Mouse (Mus musculus) forebrain, postnatal 0 days (tissue): ENCODE results near the gene D630039A03Rik. TPM values are rescaled to one million over a fixed set of nuclear protein-coding genes. Genes with fewer than 3 reads are reported as not detected.

ENCODE experiments used
- ATAC-seq: fragments of 200-750 bp; cut with Nextera tagmentation; 2 replicates; pipeline ENCODE4 v1.8.0; 2017; ENCODE audit warnings: mild to moderate bottlenecking, moderate library complexity
- DNase-seq: peaks from one replicate; pipeline ENCODE4 v3.0.0-alpha.2; 2015
- H3K27ac ChIP-seq: fragments of 300-500 bp; sonication (generic); 2 replicates; pipeline ENCODE4 v1.5.1; 2014; ENCODE audit warnings: low read depth, mild to moderate bottlenecking, antibody characterized with exemption, low read length, moderate library complexity, mixed read lengths
- H3K27me3 ChIP-seq: fragments of 300-500 bp; sonication (generic); 2 replicates; pipeline ENCODE4 v1.6.1; 2014; ENCODE audit warnings: mild to moderate bottlenecking, low read length, mixed read lengths; ENCODE audit not compliant: insufficient read depth
- H3K36me3 ChIP-seq: fragments of 300-500 bp; sonication (generic); 2 replicates; pipeline ENCODE4 v1.6.1; 2014; ENCODE audit warnings: mild to moderate bottlenecking, moderate library complexity; ENCODE audit not compliant: insufficient read depth
- H3K4me1 ChIP-seq: fragments of 300-500 bp; sonication (generic); 2 replicates; pipeline ENCODE4 v1.6.1; 2014; ENCODE audit warnings: antibody characterized with exemption; ENCODE audit not compliant: insufficient read depth
- H3K4me2 ChIP-seq: fragments of 300-500 bp; sonication (generic); 2 replicates; pipeline ENCODE4 v1.6.1; 2014; ENCODE audit warnings: low read depth, mild to moderate bottlenecking, moderate library complexity
- H3K4me3 ChIP-seq: fragments of 300-500 bp; sonication (generic); 2 replicates; pipeline ENCODE4 v1.5.1; 2014; ENCODE audit warnings: low read depth, low read length, mixed read lengths
- H3K9ac ChIP-seq: fragments of 300-500 bp; sonication (generic); 2 replicates; pipeline ENCODE4 v1.6.1; 2014; ENCODE audit warnings: mild to moderate bottlenecking
- H3K9me3 ChIP-seq: fragments of 300-500 bp; sonication (generic); 2 replicates; pipeline ENCODE4 v1.6.1; 2016; ENCODE audit warnings: low read length
- CTCF ChIP-seq: sonication (generic); IDR thresholded peaks from 2 replicates; pipeline ENCODE4 v1.5.1; 2016; ENCODE audit warnings: antibody characterized with exemption, control low read depth, low read depth
- WGBS: fragments of 180-500 bp; shearing (Covaris S2); extraction: QIAGEN DNeasy Blood & Tissue Kit; methylation state at CpG from one replicate; pipeline ENCODE4 v1.1.7; 2014; 5-methylcytosine and 5-hydroxymethylcytosine counted together
- polyA plus RNA-seq: library from polyadenylated mRNA; unstranded; fragments of >200 nt; fragmentation: Nextera tagmentation; extraction: Ambion mirVana; gene quantifications from 2 replicates; pipeline ENCODE4 v1.2.1, GENCODE M21; 2015
- total RNA-seq: library from RNA; depleted of rRNA; stranded (reverse); fragments of >200 nt; gene quantifications from 2 replicates; pipeline ENCODE4 v1.2.3, GENCODE M21; 2014

The D630039A03Rik gene
- total and polyA plus RNA-seq, 2 experiments from 2014 or later = 0.29 TPM; not detected in 1

DNA sequence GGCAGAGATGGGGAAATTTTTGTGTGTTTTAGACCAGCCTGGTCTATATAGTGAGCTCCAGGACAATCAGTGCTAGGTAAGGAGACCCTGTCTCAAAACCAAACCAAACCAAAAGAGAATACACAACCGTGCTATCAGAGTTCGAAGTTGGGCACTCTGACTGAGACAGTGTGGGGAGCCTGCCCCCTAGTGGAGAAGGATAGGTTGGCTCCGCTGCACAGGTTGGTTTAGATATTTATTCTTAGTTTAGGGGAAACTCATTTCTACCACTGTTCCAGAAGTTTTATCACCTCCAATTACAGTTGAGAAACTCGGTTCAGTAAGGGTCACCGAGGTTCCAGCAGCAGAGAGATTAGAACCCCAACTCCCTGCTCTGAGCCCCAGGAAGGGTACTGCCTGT is 11.9 kb downstream of the D630039A03Rik start:
- no peaks in the 10 kb centered on the region for H3K9me3 ChIP-seq
- DNase-seq (peak; percentile 79), ATAC-seq (peak; percentile 68)
- no peak overlapping the region for H3K4me2 ChIP-seq
- no peak overlapping the region for H3K4me3 ChIP-seq
- no peaks in the 10 kb centered on the region for H3K36me3 ChIP-seq
- H3K9ac ChIP-seq = no peak overlapping the region
- WGBS = 8% methylated on average over 5 of the region's 5 CpGs
- H3K4me1 ChIP-seq = no peaks in the 10 kb centered on the region
- no peaks in the 10 kb centered on the region; the same call in 1 of the 2 replicates for H3K27me3 ChIP-seq
- H3K27ac ChIP-seq = no peak overlapping the region
- TF ChIP-seq CTCF = peak; percentile 92

DNA sequence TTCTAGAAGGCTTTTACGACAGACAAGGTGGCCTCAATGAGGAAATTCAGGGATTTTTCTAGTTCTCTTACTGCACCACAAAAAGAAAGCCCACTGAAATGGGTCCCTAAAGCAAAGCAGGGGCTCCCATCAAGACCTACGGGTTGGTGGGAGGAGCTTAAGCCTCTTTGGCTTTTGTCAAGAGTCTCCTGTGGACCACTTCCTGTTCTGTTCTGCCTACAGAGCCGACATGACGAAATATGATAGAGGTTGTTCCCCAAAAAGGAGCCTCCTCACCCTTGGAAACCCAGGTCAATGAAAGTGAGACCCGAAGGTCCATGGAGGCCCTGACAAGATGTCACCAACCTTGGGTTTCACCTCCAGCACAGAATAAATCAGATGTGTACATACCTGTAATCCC is 13.5 kb downstream of the D630039A03Rik start:
- no peaks in the 10 kb centered on the region for H3K36me3 ChIP-seq

DNA sequence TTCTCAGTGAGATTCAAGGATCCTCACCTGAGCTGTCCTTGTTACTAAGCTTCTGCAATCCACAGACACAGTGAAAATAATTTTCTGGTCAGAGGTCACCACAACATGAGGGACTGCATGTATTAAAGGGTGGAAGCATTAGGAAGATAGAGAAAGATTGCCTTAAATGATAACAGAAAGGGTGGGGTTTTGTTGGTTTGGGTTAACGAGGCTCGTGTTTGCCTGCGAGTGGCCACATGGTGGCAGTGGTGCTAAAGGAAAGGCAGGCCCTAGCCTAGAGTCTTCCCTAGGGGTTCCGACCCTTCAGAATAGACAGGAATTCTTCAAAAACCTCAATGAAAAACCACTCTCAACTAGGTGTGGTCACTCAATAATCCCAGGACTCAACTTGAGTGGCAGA is 14.9 kb downstream of the D630039A03Rik start:
- Histone ChIP-seq H3K27me3 (no peaks in the 10 kb centered on the region), H3K4me3 (no peak overlapping the region), H3K36me3 (no peaks in the 10 kb centered on the region), H3K27ac (no peak overlapping the region), H3K9ac (no peak overlapping the region), H3K9me3 (no peaks in the 10 kb centered on the region), H3K4me2 (no peak overlapping the region), H3K4me1 (no peaks in the 10 kb centered on the region)
- 5% methylated on average over 4 of the region's 4 CpGs for WGBS
- peak; percentile 83 for TF ChIP-seq CTCF
- peak; percentile 64 for DNase-seq
- ATAC-seq = peak; percentile 64

More for the DNA sequence above, 13.5 kb downstream of the D630039A03Rik start:
- no peak for TF ChIP-seq CTCF
- Histone ChIP-seq H3K4me3 (no peak overlapping the region), H3K27me3 (no peaks in the 10 kb centered on the region; the same call in 1 of the 2 replicates), H3K9ac (no peak overlapping the region), H3K4me1 (no peaks in the 10 kb centered on the region), H3K9me3 (no peaks in the 10 kb centered on the region), H3K27ac (no peak overlapping the region), H3K4me2 (no peak overlapping the region)
- 79% methylated on average over 5 of the region's 5 CpGs for WGBS
- ATAC-seq (no peak), DNase-seq (no peak)

DNA sequence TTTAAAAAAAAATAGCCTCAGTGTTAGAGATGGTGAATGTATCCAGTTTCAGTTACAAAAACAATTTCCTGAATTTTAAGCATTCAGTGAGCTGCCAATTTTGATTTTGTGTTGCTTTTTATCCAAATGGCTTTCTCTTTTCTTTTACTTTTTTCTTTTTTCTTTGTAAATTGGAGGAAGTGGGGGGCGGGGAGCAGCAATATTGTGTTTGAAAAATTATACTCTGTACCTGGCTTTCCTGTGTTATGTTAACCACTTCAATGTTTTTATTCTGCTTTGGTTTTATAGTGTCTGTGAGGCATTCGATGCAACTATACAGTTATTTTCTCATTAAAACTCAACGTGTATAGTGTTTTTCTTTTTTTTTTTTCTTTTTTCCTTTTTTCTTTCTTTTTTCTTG is 19.5 kb downstream of the D630039A03Rik start:
- Histone ChIP-seq H3K4me1 (no peaks in the 10 kb centered on the region), H3K27ac (no peak overlapping the region), H3K27me3 (no peaks in the 10 kb centered on the region), H3K36me3 (no peaks in the 10 kb centered on the region), H3K4me2 (no peak overlapping the region), H3K9ac (no peak overlapping the region), H3K4me3 (no peak overlapping the region), H3K9me3 (no peaks in the 10 kb centered on the region)
- ATAC-seq (no peak), DNase-seq (no peak)
- no peak for TF ChIP-seq CTCF
- 51% methylated on average over 3 of the region's 3 CpGs for WGBS

DNA sequence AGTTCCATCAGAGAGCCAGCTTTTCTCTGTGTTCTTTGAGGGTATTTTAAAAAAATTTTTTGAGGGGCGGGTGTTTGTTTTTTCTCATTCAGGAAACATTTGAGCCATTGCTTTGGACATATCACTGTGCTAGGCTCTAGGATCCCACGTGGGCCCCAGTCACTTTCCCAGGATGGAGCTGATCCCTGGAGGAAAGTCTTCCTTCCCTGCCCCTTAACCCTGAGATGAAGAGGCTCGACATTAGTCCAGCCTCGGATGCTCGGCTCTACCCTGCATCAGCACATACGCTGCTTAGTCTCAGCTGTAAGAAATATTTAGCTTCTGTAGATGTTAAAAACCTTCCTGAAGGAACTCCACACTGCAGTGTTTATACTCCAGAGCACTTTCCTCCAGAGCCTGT is 20.2 kb downstream of the D630039A03Rik start:
- WGBS = 74% methylated on average over 6 of the region's 6 CpGs
- no peaks in the 10 kb centered on the region for H3K36me3 ChIP-seq
- H3K27me3 ChIP-seq = no peaks in the 10 kb centered on the region
- H3K4me3 ChIP-seq = no peak overlapping the region
- ATAC-seq (no peak), DNase-seq (no peak)
- H3K9me3 ChIP-seq = no peaks in the 10 kb centered on the region
- no peak overlapping the region for H3K27ac ChIP-seq
- H3K4me2 ChIP-seq = no peak overlapping the region
- no peaks in the 10 kb centered on the region for H3K4me1 ChIP-seq
- no peak for TF ChIP-seq CTCF
- H3K9ac ChIP-seq = no peak overlapping the region

DNA sequence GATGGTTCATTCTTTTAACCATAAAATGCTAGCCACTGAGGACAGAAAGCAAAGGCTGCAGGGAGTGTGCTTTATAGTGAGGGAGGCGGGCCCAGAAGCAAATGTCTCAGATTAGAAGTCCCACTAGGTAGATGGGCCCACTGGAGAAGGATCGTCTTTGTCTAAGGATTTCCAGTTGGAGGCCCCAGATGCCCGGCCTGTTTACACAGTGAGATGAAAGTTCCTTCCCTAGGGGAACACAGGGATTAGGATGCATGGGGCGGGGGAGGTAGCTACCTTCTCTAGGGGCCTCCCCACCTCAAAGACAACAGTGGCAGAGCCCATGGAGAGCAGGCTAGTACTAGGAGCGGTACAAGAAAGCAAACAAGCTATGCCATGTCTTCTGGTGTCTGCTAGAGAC is 21.0 kb downstream of the D630039A03Rik start:
- 35% methylated on average over 5 of the region's 5 CpGs for WGBS
- no peaks in the 10 kb centered on the region for H3K36me3 ChIP-seq
- no peak for ATAC-seq

DNA sequence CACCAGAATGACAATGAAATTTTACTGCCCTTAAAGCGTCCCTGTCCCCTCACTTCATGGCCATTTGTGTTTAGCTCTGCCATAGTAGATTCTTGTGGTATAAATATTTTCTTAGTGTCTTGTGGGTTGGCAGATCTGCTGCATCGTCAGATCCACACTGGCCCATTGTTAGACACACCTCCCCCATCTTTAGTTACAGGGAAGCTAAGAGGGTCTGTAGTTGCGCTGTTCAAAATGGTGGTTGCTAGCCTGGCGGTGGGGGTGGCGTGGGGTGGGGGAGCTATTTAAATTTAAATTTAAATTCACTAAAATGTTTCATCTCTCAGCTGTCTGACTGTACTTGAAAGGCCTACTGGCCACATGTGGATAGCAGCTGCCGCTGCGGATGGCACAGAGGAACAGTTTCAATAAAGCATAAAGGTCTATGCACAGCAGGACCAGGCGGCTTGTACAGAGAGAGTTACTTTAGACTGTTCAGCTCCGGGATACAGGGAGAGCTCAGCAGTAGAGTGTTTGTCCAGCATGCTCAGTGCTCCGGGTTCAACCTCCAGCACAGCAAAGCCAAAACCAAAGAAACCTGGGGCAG is 24.0 kb downstream of the D630039A03Rik start:
- WGBS = 57% methylated on average over 10 of the region's 10 CpGs
- no peak overlapping the region for H3K4me2 ChIP-seq
- DNase-seq = no peak
- H3K27ac ChIP-seq = no peak overlapping the region
- no peak for TF ChIP-seq CTCF
- H3K4me3 ChIP-seq = no peak overlapping the region
- no peaks in the 10 kb centered on the region for H3K4me1 ChIP-seq
- no peaks in the 10 kb centered on the region for H3K9me3 ChIP-seq
- no peaks in the 10 kb centered on the region for H3K27me3 ChIP-seq
- no peak overlapping the region for H3K9ac ChIP-seq
- no peaks in the 10 kb centered on the region for H3K36me3 ChIP-seq
- no peak; the same call in 1 of the 2 replicates for ATAC-seq

More for the DNA sequence above, 21.0 kb downstream of the D630039A03Rik start:
- Histone ChIP-seq H3K27me3 (no peaks in the 10 kb centered on the region), H3K4me3 (no peak overlapping the region), H3K4me2 (no peak overlapping the region), H3K27ac (no peak overlapping the region), H3K4me1 (no peaks in the 10 kb centered on the region), H3K9ac (no peak overlapping the region), H3K9me3 (no peaks in the 10 kb centered on the region)
- no peak for TF ChIP-seq CTCF
- no peak for DNase-seq
